Mouse (Mus musculus) testis, postnatal 10 days (tissue): Measurements from ENCODE around the gene Dnase1l3.
"Not testable (repeated sequence)": the region's sequence is repeated elsewhere in the genome, so short reads cannot be mapped to it uniquely, and the experiment has no call there.

ENCODE experiments used
- DNase-seq: peaks from one replicate; pipeline ENCODE4 v3.0.0; 2021; ENCODE audit warnings: low spot score

The Dnase1l3 gene

DNA sequence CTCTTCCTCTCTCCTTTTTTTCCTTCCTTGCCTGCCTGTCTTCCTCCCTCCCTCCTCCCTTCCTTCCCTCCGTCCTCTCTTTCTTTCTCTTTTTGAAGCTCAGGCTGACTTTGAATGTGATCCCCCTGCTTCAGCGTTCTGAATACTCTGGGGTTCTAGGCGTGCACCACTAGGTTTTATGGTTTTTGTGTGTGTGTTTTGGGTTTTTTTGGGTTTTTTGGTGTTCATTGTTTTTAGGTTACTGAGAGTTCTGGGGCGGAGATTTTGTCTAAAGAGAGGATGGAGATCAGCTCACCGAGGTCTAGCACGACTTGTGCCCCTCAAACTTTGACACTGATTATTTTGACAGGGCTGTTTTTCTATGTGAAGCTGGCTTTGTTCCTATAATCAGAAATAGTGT is 17.6 kb upstream of the Dnase1l3 start:
- DNase-seq = peak; percentile 6

DNA sequence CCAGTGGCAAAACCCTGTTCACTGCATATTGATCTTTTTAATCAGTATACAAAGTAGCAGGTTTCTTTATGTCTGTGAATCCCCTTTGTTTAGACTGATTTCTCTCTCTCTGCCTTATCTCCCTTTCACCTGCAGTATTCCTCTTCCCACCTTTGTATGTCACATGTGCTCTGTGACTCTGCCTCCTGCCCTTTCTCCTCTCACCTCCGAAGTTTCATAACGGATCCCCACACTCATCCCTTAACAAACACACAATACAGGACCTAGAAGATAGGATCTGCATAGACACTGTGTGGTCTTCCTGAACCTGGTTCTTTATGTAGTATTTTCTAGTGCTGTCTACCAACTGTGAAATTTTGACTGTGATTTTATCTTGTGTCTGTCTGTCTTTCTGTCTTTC is 16.9 kb upstream of the Dnase1l3 start:
- peak; percentile 11 for DNase-seq

- no peak for DNase-seq
Measured at GRCm38 (mm10) chr14:8007923-8008322, 13.6 kb upstream of the Dnase1l3 start.

DNA sequence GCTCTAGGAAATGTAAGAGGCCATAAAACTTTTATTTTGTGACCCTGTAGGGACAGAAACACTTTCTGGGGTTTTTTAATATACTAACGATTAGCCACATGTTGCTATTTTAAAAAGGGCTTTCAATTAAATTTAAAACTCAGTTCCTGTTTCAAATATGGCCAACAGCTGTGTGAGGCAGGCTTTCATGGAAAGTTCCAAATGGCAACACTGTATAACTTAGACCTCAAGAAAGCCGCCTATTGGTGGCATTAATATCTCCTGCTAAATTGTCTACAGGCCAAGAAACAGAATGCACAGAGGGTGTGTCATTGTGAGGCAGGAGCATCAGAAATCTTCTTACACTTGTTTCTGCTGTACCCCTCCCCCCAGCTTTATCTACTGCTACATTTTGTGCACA is 13.1 kb upstream of the Dnase1l3 start:
- DNase-seq = no peak

DNA sequence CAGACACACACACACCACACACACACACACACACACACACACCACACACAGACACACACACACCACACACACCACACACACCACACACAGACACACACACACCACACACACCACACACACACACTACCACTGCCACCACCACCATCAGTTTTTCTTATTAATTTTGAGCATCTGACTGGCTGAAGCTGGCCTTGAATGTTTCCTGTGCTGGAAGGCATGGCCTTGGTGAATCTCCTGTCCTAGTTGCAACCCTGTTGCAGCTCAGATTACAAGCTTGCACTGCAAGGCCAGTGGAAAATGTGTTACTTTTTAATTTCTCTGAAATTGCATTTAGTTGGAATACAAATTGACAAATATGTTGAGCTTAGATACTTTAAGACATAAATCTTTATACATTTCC is 12.7 kb upstream of the Dnase1l3 start:
- peak; percentile 54 for DNase-seq

DNA sequence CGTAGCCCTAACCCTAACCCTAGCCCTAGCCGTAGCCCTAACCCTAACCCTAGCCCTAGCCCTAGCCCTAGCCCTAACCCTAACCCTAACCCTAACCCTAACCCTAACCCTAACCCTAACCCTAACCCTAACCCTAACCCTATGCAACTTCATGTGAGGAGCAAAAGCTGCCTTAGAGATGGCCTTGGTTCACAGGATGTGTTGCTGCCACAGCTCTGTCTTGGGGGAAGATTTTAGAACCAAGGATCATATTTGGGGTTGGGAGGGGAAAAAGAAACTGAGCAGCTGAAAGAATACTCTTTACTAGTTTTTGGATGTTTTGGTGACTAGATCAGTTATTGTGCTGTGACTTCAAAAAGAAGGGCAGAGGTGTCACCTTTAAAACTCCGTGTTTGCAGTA is 11.7 kb upstream of the Dnase1l3 start:
- not testable (repeated sequence) for DNase-seq

DNA sequence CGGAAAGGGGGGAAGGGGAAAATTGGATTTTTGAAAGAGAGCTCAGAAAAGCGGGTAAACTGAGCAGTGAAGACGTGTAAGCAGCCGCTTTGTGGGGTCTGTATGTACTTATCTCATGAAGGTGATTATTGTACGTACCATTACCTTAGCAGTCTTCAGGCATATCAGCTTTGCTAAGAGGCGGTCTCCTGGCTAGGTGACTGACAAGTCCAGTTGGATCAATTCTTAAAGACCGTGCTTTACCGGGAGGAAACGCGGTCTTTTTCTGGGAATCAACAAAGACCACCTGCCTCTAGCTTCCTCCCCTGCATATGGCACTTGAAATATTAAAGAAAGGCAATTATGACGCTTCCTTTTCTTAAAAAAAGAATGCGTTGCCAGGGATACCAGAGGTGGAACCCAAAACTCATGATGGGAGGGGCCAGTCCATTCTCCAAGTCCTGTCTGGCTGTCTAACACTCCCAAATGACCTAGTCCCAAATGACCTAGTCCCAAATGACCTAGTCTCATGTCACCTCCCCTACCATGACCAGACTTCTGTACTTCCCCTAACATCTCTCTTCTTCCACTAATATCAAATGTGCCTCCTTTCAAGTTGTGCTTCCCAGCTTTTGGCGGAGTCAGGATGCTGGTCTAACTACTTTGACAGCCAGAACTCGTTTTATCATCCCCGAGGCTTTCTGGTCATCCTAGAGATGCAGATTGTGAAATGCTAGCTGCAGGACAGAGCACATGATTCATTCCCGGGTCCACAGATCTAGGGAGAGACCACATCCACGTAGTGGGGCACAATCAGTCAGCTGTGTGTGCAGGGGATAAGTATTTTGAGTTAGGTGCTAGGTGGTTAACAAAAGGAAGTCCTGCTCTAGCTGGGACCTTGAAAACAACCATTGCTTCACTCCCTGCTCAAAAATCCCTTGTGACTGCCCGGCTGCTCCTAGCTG is 9.6 kb upstream of the Dnase1l3 start:
- no peak for DNase-seq

GRCm38 (mm10) chr14:8003093-8003670 is 8.8 kb upstream of the Dnase1l3 start:
- DNase-seq = peak; percentile 82

DNA sequence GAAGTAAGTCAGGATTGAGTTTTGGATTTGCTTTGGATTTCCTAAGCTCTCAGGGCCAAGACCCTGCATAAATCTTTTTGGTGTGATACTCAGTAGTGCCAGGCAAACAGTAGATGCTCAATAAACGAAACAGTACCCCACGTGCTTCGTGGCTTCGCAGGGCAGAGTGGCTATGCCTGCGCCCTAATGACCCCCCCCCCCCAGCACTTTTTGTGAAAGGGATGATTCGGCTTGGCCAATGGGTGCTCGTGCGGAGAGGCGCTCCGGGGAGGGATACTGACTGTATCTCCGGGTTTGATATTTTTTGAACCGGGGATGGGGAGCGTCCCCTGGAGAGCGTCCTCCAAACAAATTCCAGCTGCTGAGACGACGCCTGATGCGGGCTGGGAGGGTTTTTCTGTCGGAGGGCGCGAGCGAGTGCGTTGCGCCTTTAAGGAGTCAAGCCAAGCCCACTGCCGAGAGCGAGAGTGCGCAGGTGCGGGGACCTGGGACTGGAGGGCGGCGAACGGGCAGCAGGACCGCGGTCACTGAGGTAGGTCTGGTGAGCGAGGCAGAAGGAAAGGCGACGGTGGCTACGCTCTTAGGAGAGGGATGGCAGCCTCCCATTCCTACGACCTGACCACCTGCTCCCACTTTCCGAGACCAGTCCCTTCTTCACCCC is 8.2 kb upstream of the Dnase1l3 start, which contains the start of gene Abhd6:
Gene Abhd6 (plus strand): TSS at position 471 of the 661 bp plus-strand sequence.
- DNase-seq = peak; percentile 92

DNA sequence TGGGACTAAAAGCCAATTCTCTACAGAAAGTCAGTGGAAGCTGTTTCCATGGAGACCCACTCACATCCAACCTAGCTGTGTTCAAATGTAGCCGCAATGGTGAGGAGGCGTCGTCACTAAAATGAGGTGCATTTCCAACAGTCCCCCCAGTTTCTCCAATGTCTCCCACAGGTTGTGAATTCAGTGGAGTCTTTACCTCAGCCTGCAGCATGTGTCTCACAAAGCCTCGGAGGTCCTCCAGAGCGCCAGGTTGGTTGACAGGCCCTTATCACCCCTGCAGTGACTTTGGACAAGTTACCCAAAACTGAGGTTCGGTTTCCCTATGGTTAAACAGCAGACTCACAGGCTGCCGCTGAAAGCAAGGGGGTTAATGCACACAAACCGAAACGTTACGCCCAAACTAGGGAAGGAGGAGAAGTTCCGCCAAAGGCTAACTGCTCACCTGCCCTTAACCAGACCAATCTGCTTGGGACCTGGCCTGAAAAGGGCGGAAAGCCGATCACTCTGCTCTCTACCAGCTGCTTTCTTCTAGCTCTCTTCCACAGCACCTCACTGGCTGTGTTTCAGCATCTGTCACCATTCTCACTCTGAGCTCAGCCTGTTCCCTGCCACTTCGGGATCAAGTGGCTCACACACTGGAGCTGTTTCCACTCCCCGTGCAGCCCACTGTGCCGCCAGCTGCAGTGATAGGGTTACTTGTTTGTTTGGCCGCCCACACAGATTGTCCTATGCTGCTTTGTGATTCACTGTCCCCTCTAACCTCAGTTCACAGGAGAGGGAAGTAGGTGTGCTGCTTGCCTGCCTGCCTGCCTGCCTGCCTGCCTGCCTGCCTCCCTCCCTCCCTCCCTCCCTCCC is 6.7 kb upstream of the Dnase1l3 start:
- no peak for DNase-seq

- no peak for DNase-seq
Measured at GRCm38 (mm10) chr14:8000247-8000646, 5.9 kb upstream of the Dnase1l3 start.

- no peak for DNase-seq
Measured at GRCm38 (mm10) chr14:7999435-7999834, 5.1 kb upstream of the Dnase1l3 start.

DNA sequence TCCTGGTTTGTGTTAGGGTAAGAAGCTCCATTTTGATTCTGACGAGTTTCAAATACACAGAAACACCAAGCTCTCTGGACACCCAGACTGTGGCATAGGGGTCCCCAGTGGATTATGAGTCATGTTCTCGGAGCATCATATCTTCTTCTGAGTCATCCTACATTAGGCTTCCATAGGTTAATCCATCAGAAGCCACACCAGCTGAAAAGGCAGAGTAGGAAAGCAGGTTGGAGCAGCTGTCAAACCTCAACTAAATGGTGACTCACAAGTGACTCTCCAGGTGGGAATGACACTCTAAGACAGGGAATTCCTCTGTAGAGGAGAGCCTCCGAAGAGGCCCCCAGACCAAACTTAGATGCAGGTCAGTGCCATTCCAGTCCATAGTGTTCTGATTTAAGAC is 4.7 kb upstream of the Dnase1l3 start:
- no peak for DNase-seq

DNA sequence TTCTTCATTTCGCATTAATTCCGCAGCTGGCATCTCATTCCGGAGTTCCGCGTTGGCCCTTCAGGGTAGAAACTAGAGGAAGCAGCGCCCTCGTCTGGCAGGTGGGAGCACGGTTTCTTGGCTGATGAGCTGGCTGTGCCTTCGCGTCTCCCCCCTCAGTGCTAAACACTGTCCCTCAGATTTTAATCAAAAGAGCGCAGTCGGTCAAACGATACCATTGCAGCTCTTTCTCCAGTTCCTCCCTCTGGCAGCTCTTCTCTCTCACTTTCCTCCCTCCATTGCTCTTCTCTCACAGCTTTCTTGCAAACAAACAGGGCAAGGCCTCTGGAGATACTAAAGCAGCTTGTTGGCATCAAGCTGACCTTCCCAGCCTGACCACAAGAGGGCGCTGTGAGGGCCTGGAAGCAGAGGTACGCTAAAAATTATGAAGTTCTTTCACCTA is 2.9 kb upstream of the Dnase1l3 start:
- DNase-seq = peak; percentile 94

- no peak for DNase-seq
Measured at GRCm38 (mm10) chr14:7992158-7992557, 2.2 kb downstream of the Dnase1l3 start.

DNA sequence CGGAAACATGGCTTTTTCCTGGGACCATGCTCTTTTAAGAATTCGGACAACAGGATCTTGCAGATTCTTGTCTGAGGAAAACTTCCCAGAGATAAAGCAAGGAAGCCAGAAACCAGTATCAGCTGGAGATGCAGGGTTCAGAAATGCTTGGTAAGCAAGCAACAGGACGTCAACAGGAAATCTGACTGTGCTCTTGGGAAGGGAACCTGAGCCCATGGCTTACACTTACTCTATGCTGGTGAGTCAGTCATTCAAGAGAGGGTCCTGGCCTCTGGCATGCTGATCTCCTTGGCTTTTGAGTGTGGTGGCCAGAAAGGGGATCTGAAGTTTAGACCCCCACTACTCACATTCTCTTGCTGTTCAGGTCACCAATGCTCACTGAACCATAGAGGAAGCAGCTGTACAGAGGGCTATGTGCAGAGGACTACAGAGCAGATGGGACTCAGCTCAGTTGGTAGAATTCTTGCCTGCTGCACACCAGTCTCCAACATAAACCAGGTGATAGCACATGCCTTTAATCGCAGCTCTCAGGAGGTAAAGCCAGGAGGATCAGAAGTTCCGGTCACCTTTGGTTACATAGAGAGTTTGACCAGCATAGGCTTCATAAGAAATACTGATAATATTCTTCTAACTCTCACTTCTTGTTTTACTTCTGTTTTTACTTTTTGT is 3.1 kb downstream of the Dnase1l3 start:
- DNase-seq = no peak

DNA sequence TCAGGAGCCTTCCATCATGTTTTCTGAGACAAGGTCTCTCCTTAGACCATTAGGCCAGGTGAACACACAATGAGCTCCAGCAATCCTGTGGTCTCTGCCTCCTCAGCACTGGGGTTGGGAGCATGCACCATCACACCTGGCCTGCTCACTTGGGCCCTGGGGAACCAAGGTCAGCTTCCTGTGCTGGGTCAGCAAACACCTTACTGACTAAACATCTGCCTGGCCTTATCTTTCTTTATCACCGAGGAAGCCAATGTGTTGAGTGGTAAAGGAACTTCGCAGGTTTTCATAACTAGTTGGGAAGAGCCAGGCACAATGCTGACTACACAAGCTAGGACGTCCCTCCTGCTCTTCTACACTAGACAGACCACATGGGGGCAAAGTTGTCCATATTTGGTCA is 4.4 kb downstream of the Dnase1l3 start:
- DNase-seq = no peak

- no peak for DNase-seq
Measured at GRCm38 (mm10) chr14:7989371-7989770, 5.0 kb downstream of the Dnase1l3 start.

- no peak for DNase-seq
Measured at GRCm38 (mm10) chr14:7986913-7987312, 7.5 kb downstream of the Dnase1l3 start.

GRCm38 (mm10) chr14:7981226-7981625 is 13.1 kb downstream of the Dnase1l3 start:
- no peak for DNase-seq

- DNase-seq = no peak
Measured at GRCm38 (mm10) chr14:7978183-7978582, 16.2 kb downstream of the Dnase1l3 start.
